Mouse (Mus musculus) kidney, postnatal 0 days (tissue): Measurements from ENCODE around the gene Fermt2. TPM values are rescaled to one million over a fixed set of nuclear protein-coding genes. Genes with fewer than 3 reads are reported as not detected.

Experiments used
- ATAC-seq: fragments of 200-750 bp; cut with Nextera tagmentation; replicated peaks from 2 replicates; pipeline ENCODE4 v1.8.0; 2017; ENCODE audit warnings: low read depth, moderate number of reproducible peaks, moderate TSS enrichment, moderate library complexity; ENCODE audit not compliant: low FRiP score
- DNase-seq: peaks from one replicate; pipeline ENCODE4 v3.0.0-alpha.2; 2016; ENCODE audit warnings: low spot score
- H3K27ac ChIP-seq: fragments of 300-500 bp; sonication (generic); 2 replicates; pipeline ENCODE4 v1.5.1; 2014; ENCODE audit warnings: mild to moderate bottlenecking
- H3K27me3 ChIP-seq: fragments of 300-500 bp; sonication (generic); 2 replicates; pipeline ENCODE4 v1.6.1; 2014; ENCODE audit warnings: low read length, mixed read lengths; ENCODE audit not compliant: insufficient read depth
- H3K36me3 ChIP-seq: fragments of 300-500 bp; sonication (generic); 2 replicates; pipeline ENCODE4 v1.6.1; 2014; ENCODE audit warnings: low read length, mixed read lengths; ENCODE audit not compliant: insufficient read depth
- H3K4me1 ChIP-seq: fragments of 300-500 bp; sonication (generic); replicated peaks from 2 replicates; pipeline ENCODE4 v1.6.1; 2014; ENCODE audit warnings: antibody characterized with exemption, low read length, mixed read lengths; ENCODE audit not compliant: insufficient read depth
- H3K4me2 ChIP-seq: fragments of 300-500 bp; sonication (generic); 2 replicates; pipeline ENCODE4 v1.6.1; 2014; ENCODE audit warnings: mild to moderate bottlenecking, low read length, moderate library complexity, mixed read lengths
- H3K4me3 ChIP-seq: fragments of 300-500 bp; sonication (generic); replicated peaks from 2 replicates; pipeline ENCODE4 v1.5.1; 2014; ENCODE audit warnings: low read depth, low read length
- H3K9ac ChIP-seq: fragments of 300-500 bp; sonication (generic); 2 replicates; pipeline ENCODE4 v1.6.1; 2014; ENCODE audit warnings: low read depth, low read length
- H3K9me3 ChIP-seq: fragments of 300-500 bp; sonication (generic); replicated peaks from 2 replicates; pipeline ENCODE4 v1.6.1; 2016; ENCODE audit warnings: low read length, inconsistent platforms, mixed read lengths
- CTCF ChIP-seq: IDR thresholded peaks from 2 replicates; pipeline ENCODE4 v1.5.1; 2016; ENCODE audit warnings: antibody characterized with exemption, low read depth, mild to moderate bottlenecking, moderate library complexity
- WGBS: fragments of 180-500 bp; shearing (Covaris S2); extraction: QIAGEN DNeasy Blood & Tissue Kit; methylation state at CpG from one replicate; pipeline ENCODE4 v1.1.7; 2014; 5-methylcytosine and 5-hydroxymethylcytosine counted together
- polyA plus RNA-seq: library from polyadenylated mRNA; unstranded; fragments of >200 nt; fragmentation: Nextera tagmentation; extraction: Ambion mirVana; gene quantifications from 2 replicates; pipeline ENCODE4 v1.2.1, GENCODE M21; 2015

The Fermt2 gene
- polyA plus RNA-seq, 1 experiment from 2014 or later, result 226 TPM

DNA sequence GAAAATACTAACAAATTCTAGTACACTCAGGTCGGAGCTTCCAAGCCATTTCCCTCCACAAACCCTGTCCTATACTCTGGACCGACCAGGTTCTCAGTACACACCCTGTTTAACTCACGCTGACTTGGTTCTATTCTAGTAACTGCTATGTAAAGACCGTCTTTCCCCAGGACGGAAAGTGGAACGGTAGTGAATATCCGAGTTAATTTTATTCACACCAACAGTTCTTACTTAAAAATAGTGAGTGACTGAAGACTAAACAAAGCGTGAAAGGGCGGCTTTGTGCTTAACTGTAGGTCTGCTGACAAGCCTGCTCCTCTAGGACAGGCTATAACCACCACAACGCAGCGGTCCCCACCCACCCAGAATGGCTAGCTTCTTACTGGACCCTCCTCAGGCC is 14.1 kb downstream of the Fermt2 start:
- TF ChIP-seq CTCF, result no peak
- H3K4me2 ChIP-seq, result no peak overlapping the region
- H3K4me3 ChIP-seq, result no peak overlapping the region
- H3K9ac ChIP-seq, result no peak overlapping the region
- 86% methylated on average over 11 of the region's 11 CpGs for WGBS
- no peaks in the 10 kb centered on the region for H3K27me3 ChIP-seq
- DNase-seq (no peak), ATAC-seq (no peak)
- H3K27ac ChIP-seq, result no peak overlapping the region
- H3K4me1 ChIP-seq, result peaks cover 10% of the 10 kb centered on the region
- H3K9me3 ChIP-seq, result no peaks in the 10 kb centered on the region
- H3K36me3 ChIP-seq, result 0 out of 2 replicates have a peak, but pooled peaks cover 10% of the 10 kb centered on the region

DNA sequence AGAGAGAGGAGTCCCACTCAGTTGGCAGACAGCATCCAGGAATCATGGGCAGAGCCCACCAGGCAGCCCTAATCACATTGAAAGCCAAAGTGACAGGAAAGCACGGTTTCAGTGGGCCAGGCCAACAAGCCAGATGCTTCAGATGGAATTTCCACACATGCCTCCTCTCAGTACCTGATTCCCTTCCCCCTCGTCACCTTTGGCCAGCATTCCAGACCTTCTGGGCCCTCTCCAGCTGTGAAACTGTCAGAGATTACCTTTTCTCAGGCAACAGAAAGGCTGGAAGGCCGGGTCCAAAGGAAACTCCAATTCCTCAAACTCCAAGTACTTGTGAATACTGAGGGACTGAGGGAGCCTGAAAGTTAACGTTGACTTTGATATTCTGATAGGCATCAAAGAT is 19.1 kb downstream of the Fermt2 start:
- peak; percentile 29 for DNase-seq
- H3K36me3 ChIP-seq, result peaks cover 15% of the 10 kb centered on the region; the same call in 1 of the 2 replicates
- no peak overlapping the region for H3K4me3 ChIP-seq
- no peaks in the 10 kb centered on the region for H3K27me3 ChIP-seq
- H3K9ac ChIP-seq, result no peak overlapping the region
- TF ChIP-seq CTCF, result no peak
- H3K9me3 ChIP-seq, result no peaks in the 10 kb centered on the region
- WGBS, result 39% methylated on average over 4 of the region's 4 CpGs
- H3K4me1 ChIP-seq, result peaks cover 52% of the 10 kb centered on the region
- peak overlapping the region; percentile 31; the same call in 1 of the 2 replicates for H3K27ac ChIP-seq
- no peak overlapping the region for H3K4me2 ChIP-seq
- peak; percentile 65; the same call in 1 of the 2 replicates for ATAC-seq

- Histone ChIP-seq H3K27me3 (no peaks in the 10 kb centered on the region), H3K9me3 (no peaks in the 10 kb centered on the region), H3K4me3 (no peak overlapping the region), H3K9ac (no peak overlapping the region), H3K27ac (peak overlapping the region; percentile 62; the same call in 1 of the 2 replicates), H3K36me3 (peaks cover 18% of the 10 kb centered on the region), H3K4me1 (peaks cover 48% of the 10 kb centered on the region), H3K4me2 (no peak overlapping the region)
- DNase-seq (peak; percentile 52), ATAC-seq (no peak)
- no peak for TF ChIP-seq CTCF
- WGBS, result 16% methylated on average over 4 of the region's 4 CpGs
Measured at GRCm38 (mm10) chr14:45507923-45508322, 22.0 kb downstream of the Fermt2 start.

GRCm38 (mm10) chr14:45507447-45507846 is 22.5 kb downstream of the Fermt2 start:
- WGBS, result 68% methylated on average over 3 of the region's 3 CpGs
- Histone ChIP-seq H3K4me3 (no peak overlapping the region), H3K4me1 (peaks cover 48% of the 10 kb centered on the region), H3K9ac (no peak overlapping the region), H3K27ac (peak overlapping the region; percentile 62; the same call in 1 of the 2 replicates), H3K9me3 (no peaks in the 10 kb centered on the region), H3K27me3 (no peaks in the 10 kb centered on the region), H3K4me2 (no peak overlapping the region), H3K36me3 (peaks cover 13% of the 10 kb centered on the region)
- ATAC-seq (no peak), DNase-seq (no peak)
- no peak for TF ChIP-seq CTCF

GRCm38 (mm10) chr14:45507032-45507431 is 22.9 kb downstream of the Fermt2 start:
- peak; percentile 66 for ATAC-seq
- 8% methylated on average over 6 of the region's 6 CpGs for WGBS

GRCm38 (mm10) chr14:45506165-45506564 is 23.8 kb downstream of the Fermt2 start:
- ATAC-seq (no peak), DNase-seq (no peak)
- Histone ChIP-seq H3K9ac (no peak overlapping the region), H3K27me3 (no peaks in the 10 kb centered on the region), H3K4me2 (no peak overlapping the region), H3K4me1 (peaks cover 45% of the 10 kb centered on the region), H3K27ac (peak overlapping the region; percentile 36; the same call in 1 of the 2 replicates), H3K36me3 (peaks cover 13% of the 10 kb centered on the region), H3K4me3 (no peak overlapping the region), H3K9me3 (no peaks in the 10 kb centered on the region)
- WGBS, result 78% methylated on average over 4 of the region's 4 CpGs
- no peak for TF ChIP-seq CTCF

More at GRCm38 (mm10) chr14:45507032-45507431, 22.9 kb downstream of the Fermt2 start:
- peak; percentile 76 for DNase-seq
- Histone ChIP-seq H3K4me1 (peaks cover 48% of the 10 kb centered on the region), H3K9ac (no peak overlapping the region), H3K27me3 (no peaks in the 10 kb centered on the region), H3K36me3 (peaks cover 13% of the 10 kb centered on the region), H3K9me3 (no peaks in the 10 kb centered on the region), H3K27ac (peak overlapping the region; percentile 36; the same call in 1 of the 2 replicates), H3K4me3 (no peak overlapping the region), H3K4me2 (no peak overlapping the region)
- TF ChIP-seq CTCF, result no peak
